Mouse (Mus musculus) kidney, embryonic 16.5 days (tissue): ENCODE measurements at regions not wholly inside any gene's neighbourhood (a gene's known extent, or its start where the extent isn't known, plus 50 kb on each side); places are given as distances from the start of the nearest gene placed in this dataset.
A peak's percentile ranks its signal among the peaks of the same experiment; 100 is the strongest.

Experiments
- ATAC-seq: fragments of 200-750 bp; cut with Nextera tagmentation; 2 replicates; pipeline ENCODE4 v1.8.0; 2017; ENCODE audit warnings: moderate TSS enrichment; ENCODE audit not compliant: low FRiP score, low TSS enrichment
- H3K27ac ChIP-seq: fragments of 300-500 bp; sonication (generic); 2 replicates; pipeline ENCODE4 v1.5.1; 2014; ENCODE audit warnings: low read length
- H3K27me3 ChIP-seq: fragments of 300-500 bp; sonication (generic); 2 replicates; pipeline ENCODE4 v1.6.1; 2014; ENCODE audit warnings: low read length, control low read depth, mixed read lengths; ENCODE audit not compliant: insufficient read depth
- H3K36me3 ChIP-seq: fragments of 300-500 bp; sonication (generic); 2 replicates; pipeline ENCODE4 v1.6.1; 2014; ENCODE audit warnings: low read length, control low read depth, mixed read lengths; ENCODE audit not compliant: insufficient read depth
- H3K4me1 ChIP-seq: fragments of 300-500 bp; sonication (generic); 2 replicates; pipeline ENCODE4 v1.6.1; 2014; ENCODE audit warnings: low read length, control low read depth, mixed read lengths; ENCODE audit not compliant: insufficient read depth
- H3K4me2 ChIP-seq: fragments of 300-500 bp; sonication (generic); replicated peaks from 2 replicates; pipeline ENCODE4 v1.6.1; 2014; ENCODE audit warnings: low read depth, low read length
- H3K4me3 ChIP-seq: fragments of 300-500 bp; sonication (generic); 2 replicates; pipeline ENCODE4 v1.5.1; 2014; ENCODE audit warnings: mild to moderate bottlenecking, low read length
- H3K9ac ChIP-seq: fragments of 300-500 bp; sonication (generic); replicated peaks from 2 replicates; pipeline ENCODE4 v1.6.1; 2014; ENCODE audit warnings: low read length
- H3K9me3 ChIP-seq: fragments of 300-500 bp; sonication (generic); 2 replicates; pipeline ENCODE4 v1.6.1; 2016; ENCODE audit warnings: low read length, control low read depth
- WGBS: fragments of 180-500 bp; shearing (Covaris S2); extraction: QIAGEN DNeasy Blood & Tissue Kit; methylation state at CpG from one replicate; pipeline ENCODE4 v1.1.7; 2014; 5-methylcytosine and 5-hydroxymethylcytosine counted together

DNA sequence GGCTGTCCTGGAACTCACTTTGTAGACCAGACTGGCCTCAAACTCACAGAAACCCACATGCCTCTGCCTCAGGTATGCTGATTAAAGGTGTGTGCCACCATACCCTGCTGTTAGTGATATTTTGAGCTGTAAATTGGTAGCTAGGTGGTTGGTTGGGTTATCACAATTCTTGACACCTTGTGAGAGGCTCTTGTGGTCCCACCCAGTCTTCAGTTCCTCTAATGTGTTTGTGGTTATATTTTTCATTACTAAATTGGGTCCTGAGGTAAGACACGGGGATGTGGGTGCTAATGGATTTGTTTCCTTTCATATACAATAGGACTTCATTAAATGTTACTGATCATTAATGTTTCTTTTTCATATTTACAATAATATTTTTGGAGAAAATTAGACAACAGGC is 189.9 kb upstream of the Itga4 start:
- WGBS, result 92% methylated on average over 1 of the region's 1 CpGs
- no peak overlapping the region for H3K27ac ChIP-seq
- H3K4me3 ChIP-seq, result no peak overlapping the region
- no peak overlapping the region for H3K9ac ChIP-seq
- no peaks in the 10 kb centered on the region for H3K27me3 ChIP-seq
- no peak for ATAC-seq
- no peak overlapping the region for H3K4me2 ChIP-seq
- no peaks in the 10 kb centered on the region for H3K36me3 ChIP-seq
- no peaks in the 10 kb centered on the region for H3K4me1 ChIP-seq
- H3K9me3 ChIP-seq, result no peaks in the 10 kb centered on the region

DNA sequence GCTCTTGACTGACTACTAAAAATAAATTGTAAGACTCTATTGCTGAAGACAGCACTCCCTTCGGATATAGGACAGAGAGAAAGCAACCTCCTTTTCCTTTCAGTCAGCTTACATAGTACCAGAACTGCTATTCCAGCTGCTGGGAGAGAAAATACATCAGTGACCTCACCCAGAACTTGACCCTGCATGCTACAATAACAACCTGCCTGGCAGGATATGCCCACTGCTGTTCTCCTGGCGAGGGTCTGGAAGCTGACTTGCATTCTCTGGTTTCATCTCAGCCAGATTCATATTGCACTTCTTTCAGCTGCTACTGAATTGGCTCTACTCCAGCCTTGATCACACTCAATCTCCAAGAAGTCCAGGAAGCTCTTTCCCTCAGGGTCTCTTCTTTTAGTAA is 179.1 kb upstream of the Itga4 start:
- H3K27me3 ChIP-seq, result no peaks in the 10 kb centered on the region
- H3K27ac ChIP-seq, result no peak overlapping the region
- H3K4me1 ChIP-seq, result 0 out of 2 replicates have a peak, but pooled peaks cover under 1% of the 10 kb centered on the region
- H3K36me3 ChIP-seq, result no peaks in the 10 kb centered on the region
- H3K9ac ChIP-seq, result no peak overlapping the region
- ATAC-seq, result no peak
- 30% methylated on average over 2 of the region's 2 CpGs for WGBS
- no peak overlapping the region for H3K4me3 ChIP-seq
- H3K4me2 ChIP-seq, result no peak overlapping the region
- no peaks in the 10 kb centered on the region for H3K9me3 ChIP-seq

DNA sequence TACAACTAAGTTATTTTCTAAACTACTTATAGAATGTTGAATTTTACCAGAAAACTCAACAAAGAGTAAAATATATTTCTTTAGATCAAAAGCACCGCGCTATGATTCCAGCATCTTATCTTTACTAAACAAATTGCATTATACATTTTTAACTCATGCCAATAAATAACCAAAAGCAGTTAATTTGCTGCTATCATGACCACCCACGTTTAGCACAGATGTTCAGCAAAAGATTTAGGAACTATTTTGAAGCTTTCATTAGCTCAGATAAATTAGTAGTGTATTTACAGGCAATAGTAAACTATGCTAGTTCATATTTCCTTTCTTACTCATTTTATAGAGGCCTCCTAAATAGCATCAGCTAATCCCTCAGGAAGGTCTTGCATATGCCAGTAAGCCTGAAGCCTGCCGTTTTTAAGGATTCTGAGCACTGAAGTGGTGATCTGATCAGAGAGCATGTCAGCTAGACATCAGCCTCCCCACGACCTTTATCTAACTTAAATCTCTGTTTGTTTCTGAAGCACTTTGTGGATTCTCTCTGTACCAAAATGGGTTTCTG is 176.3 kb upstream of the Itga4 start:
- Histone ChIP-seq H3K27ac (no peak overlapping the region), H3K36me3 (no peaks in the 10 kb centered on the region), H3K4me3 (no peak overlapping the region), H3K27me3 (no peaks in the 10 kb centered on the region), H3K4me2 (no peak overlapping the region), H3K9me3 (no peaks in the 10 kb centered on the region), H3K9ac (no peak overlapping the region), H3K4me1 (0 out of 2 replicates have a peak, but pooled peaks cover 5% of the 10 kb centered on the region)
- WGBS, result 44% methylated on average over 5 of the region's 5 CpGs
- peak; percentile 49; the same call in 1 of the 2 replicates for ATAC-seq

DNA sequence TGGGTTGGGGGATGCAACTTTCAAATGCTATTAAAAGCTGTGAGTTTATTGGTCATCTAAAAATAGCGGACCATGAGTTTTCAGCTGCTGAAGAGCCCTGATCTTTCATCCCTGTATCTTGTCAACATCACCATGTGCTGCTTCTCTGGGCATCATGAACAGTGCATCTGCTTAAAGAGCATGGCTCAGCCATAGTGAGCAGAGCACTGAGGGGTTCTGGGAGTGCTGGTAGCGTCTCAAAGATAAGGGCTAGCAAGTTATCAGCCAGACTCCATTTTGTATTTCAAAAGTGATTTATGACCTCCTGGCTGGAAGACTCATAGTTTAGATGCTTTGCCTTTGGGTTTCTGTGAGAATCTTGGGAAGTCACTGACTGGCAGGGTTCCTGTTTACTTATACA is 173.5 kb upstream of the Itga4 start:
- Histone ChIP-seq H3K4me1 (0 out of 2 replicates have a peak, but pooled peaks cover 5% of the 10 kb centered on the region), H3K36me3 (no peaks in the 10 kb centered on the region), H3K4me2 (no peak overlapping the region), H3K4me3 (no peak overlapping the region), H3K27me3 (no peaks in the 10 kb centered on the region), H3K9me3 (no peaks in the 10 kb centered on the region), H3K27ac (0 out of 2 replicates have a peak overlapping the region, but pooled peaks have one; percentile 11), H3K9ac (no peak overlapping the region)
- ATAC-seq, result no peak
- 68% methylated on average over 2 of the region's 2 CpGs for WGBS

DNA sequence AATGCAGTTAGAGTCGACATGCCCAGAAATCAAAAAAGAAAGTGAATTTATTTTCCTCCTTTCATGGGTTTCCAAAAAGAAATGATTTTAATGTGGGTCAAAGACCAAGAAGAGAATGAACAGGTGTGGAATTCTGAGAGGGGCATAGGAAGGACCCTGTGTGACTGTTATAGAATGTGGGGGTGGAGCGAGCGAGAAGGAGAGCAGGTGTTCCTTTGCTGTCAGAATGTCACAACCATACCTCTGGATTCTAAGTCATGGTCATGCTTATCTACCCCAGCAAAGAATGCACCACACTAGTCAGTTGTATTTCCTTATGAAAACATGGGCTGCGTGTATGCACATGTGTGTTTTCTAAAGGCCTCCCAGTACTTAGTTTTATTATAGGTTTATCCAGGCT is 168.9 kb upstream of the Itga4 start:
- Histone ChIP-seq H3K4me3 (no peak overlapping the region), H3K27ac (no peak overlapping the region), H3K36me3 (no peaks in the 10 kb centered on the region), H3K9ac (no peak overlapping the region), H3K27me3 (no peaks in the 10 kb centered on the region), H3K4me2 (no peak overlapping the region), H3K9me3 (no peaks in the 10 kb centered on the region), H3K4me1 (peaks cover 17% of the 10 kb centered on the region; the same call in 1 of the 2 replicates)
- WGBS, result 81% methylated on average over 4 of the region's 4 CpGs
- no peak for ATAC-seq

DNA sequence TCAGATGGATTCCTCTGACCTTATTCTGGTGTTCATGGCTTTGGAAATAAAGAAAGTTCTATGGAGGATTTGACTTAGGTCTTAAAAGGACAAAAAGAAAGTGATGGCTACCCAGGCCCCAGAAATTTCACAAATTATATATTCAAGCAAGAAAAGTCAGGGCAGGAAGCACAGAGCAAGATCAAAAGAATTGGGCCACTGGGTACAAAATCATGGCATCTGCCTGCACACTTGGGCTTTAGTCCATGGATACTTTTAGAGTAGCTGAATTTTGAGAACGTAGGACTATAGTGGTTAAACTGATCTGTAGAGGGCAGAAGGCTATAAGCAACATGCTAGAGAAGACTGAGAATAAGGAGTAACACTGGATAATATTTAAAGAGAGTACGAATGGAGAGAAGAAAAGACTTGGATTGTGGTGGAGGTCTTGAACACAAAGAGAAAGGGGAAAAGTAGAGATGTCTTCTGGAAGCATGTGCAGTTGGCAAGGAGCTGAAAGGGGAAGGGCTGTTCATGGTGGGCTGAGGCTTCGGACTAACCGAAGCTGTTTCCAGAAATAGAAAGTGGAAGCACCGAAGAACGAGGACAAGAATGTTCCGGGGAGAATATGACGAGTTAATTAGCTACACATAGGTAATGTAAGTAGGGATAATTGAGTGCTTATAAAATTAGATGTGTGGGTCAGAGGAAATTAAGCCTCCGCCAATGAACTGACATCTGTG is 168.2 kb upstream of the Itga4 start:
- Histone ChIP-seq H3K27ac (peak overlapping the region; percentile 63; the same call in 1 of the 2 replicates), H3K4me2 (peak overlapping the region; percentile 46), H3K9me3 (no peaks in the 10 kb centered on the region), H3K4me1 (peaks cover 14% of the 10 kb centered on the region; the same call in 1 of the 2 replicates), H3K4me3 (peak overlapping the region; percentile 19; the same call in 1 of the 2 replicates), H3K9ac (no peak overlapping the region), H3K27me3 (no peaks in the 10 kb centered on the region), H3K36me3 (no peaks in the 10 kb centered on the region)
- 27% methylated on average over 9 of the region's 9 CpGs for WGBS
- no peak for ATAC-seq

DNA sequence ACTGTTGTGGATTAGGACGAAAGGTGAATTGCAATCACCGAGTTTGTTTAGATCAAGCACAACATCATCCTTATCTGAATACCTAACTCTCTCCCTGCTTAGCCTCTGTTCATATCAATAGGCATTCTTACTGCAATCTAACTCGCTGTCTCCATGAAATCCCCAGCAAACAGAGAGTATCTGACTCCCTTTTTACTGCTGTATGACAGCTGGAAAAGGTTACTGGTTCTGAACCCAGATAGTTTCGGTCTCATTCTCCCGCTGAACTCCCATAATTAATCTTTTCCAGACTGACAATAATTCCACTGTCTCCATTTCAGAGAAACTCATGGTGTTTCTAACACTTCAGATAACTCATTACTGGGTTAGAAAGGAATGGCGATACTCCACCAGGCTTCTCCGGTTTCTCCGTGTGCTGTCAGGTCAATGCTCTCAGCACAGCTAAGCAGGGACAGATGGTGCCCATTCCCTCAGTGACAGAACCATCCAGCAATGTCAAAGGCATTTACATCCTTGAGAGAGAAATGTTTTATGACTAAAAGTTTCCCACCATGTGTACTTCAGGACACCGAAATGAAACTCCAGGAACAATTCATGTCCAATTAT is 167.5 kb upstream of the Itga4 start:
- H3K27me3 ChIP-seq, result no peaks in the 10 kb centered on the region
- H3K36me3 ChIP-seq, result no peaks in the 10 kb centered on the region
- H3K27ac ChIP-seq, result peak overlapping the region; percentile 63; the same call in 1 of the 2 replicates
- H3K4me2 ChIP-seq, result peak overlapping the region; percentile 46
- H3K9ac ChIP-seq, result no peak overlapping the region
- no peaks in the 10 kb centered on the region for H3K9me3 ChIP-seq
- peak; percentile 88 for ATAC-seq
- 24% methylated on average over 9 of the region's 9 CpGs for WGBS
- H3K4me1 ChIP-seq, result peaks cover 14% of the 10 kb centered on the region; the same call in 1 of the 2 replicates
- peak overlapping the region; percentile 19; the same call in 1 of the 2 replicates for H3K4me3 ChIP-seq

DNA sequence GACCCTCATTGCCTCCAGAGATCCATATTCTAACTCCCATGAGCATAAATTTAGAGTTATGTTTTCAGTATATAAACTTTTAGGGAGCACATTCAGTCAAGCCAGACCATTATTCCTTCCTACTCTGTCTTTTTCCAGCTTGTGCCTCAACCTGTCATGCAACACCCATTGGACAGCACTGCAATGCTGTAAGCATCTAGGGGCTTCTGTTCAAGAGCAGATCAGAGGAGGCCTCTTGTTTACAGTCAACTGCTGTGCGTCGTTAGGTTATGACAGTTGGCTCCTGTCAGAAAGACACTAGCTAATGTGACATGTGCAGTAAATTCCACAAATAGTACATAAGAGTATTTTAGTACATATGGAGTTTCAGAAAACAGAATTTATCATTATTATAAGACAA is 165.0 kb upstream of the Itga4 start:
- Histone ChIP-seq H3K4me1 (peaks cover 14% of the 10 kb centered on the region; the same call in 1 of the 2 replicates), H3K27ac (no peak overlapping the region), H3K4me2 (no peak overlapping the region), H3K36me3 (no peaks in the 10 kb centered on the region), H3K9ac (no peak overlapping the region), H3K27me3 (no peaks in the 10 kb centered on the region), H3K9me3 (no peaks in the 10 kb centered on the region), H3K4me3 (no peak overlapping the region)
- WGBS, result 80% methylated on average over 2 of the region's 2 CpGs
- ATAC-seq, result no peak

DNA sequence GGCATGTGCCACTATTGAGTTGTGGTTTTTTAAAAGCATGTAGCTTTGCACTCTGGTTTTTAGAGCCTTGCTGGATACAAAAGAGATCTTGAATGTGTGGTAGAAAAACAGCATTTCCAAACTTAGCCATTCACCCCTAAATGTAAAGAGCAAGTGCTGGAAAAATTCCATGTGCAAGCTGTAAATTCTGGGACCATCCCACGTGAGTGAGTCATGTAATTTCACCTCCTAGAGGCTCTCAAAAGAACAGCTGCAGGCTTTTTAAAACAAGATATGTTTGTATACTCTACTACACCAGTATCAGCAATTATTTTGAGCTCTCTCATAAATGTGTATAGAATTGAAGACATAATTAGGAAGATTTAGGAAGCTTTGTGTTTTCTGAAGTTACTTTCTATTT is 160.9 kb upstream of the Itga4 start:
- ATAC-seq, result 0 out of 2 replicates have a peak, but pooled peaks have one; percentile 31
- no peak overlapping the region for H3K9ac ChIP-seq
- peak overlapping the region; percentile 58; the same call in 1 of the 2 replicates for H3K27ac ChIP-seq
- H3K4me3 ChIP-seq, result no peak overlapping the region
- H3K4me2 ChIP-seq, result no peak overlapping the region
- H3K27me3 ChIP-seq, result no peaks in the 10 kb centered on the region
- H3K9me3 ChIP-seq, result no peaks in the 10 kb centered on the region
- no peaks in the 10 kb centered on the region for H3K36me3 ChIP-seq
- no peaks in the 10 kb centered on the region for H3K4me1 ChIP-seq
- 5% methylated on average over 1 of the region's 1 CpGs for WGBS
